Mouse (Mus musculus) CH12.LX (cell line): ENCODE data around the gene Krt28. TPM values are rescaled to one million over a fixed set of nuclear protein-coding genes. Genes with fewer than 3 reads are reported as not detected.

Experiments
- DNase-seq: peaks from one replicate; pipeline ENCODE4 v3.0.0-alpha.2; 2013; ENCODE audit errors: extremely low read depth
- H3K27ac ChIP-seq: 2 replicates; pipeline ENCODE4 v1.5.1; 2012; ENCODE audit warnings: low read depth, mild to moderate bottlenecking, control low read depth, moderate library complexity; ENCODE audit not compliant: insufficient read depth
- H3K27me3 ChIP-seq: replicated peaks from 2 replicates; pipeline ENCODE3; 2012; ENCODE audit warnings: inconsistent platforms
- H3K36me3 ChIP-seq, 2 experiments: replicated peaks in 1 of 2; 2 replicates each; pipeline versions ENCODE3 to v1.6.1; 2012; ENCODE audit warnings: inconsistent platforms in 1 of 2, low read length in 1 of 2, mild to moderate bottlenecking in 1 of 2, mixed read lengths in 1 of 2, moderate library complexity in 1 of 2; ENCODE audit not compliant: control insufficient read depth in 1 of 2, insufficient read depth in 1 of 2
- H3K4me1 ChIP-seq, 2 experiments: 2 replicates each; pipeline ENCODE4 v1.6.1; 2012; ENCODE audit warnings: inconsistent platforms in 1 of 2, moderate library complexity in 1 of 2; ENCODE audit not compliant: insufficient read depth in 2 of 2, control insufficient read depth in 1 of 2
- H3K4me2 ChIP-seq: 2 replicates; pipeline ENCODE4 v1.6.1; 2012; ENCODE audit warnings: low read depth, mild to moderate bottlenecking, control low read depth; ENCODE audit not compliant: poor library complexity, insufficient read depth, severe bottlenecking
- H3K4me3 ChIP-seq, 3 experiments: fragments of 150-350 bp in 1 of 3; sonication (generic) in 1 of 3; replicated peaks in 1 of 3; 2 replicates each; pipeline versions ENCODE3 to v1.5.1; 2011 to 2012; ENCODE audit warnings: low read depth in 2 of 3, low read length in 2 of 3, mild to moderate bottlenecking in 2 of 3, moderate library complexity in 2 of 3, control low read depth in 1 of 3, improper control_type of control experiment in 1 of 3, inconsistent platforms in 1 of 3, mixed read lengths in 1 of 3; ENCODE audit not compliant: poor library complexity in 1 of 3
- H3K79me2 ChIP-seq: replicated peaks from 2 replicates; pipeline ENCODE4 v1.6.1; 2012; ENCODE audit warnings: mild to moderate bottlenecking, moderate library complexity; ENCODE audit not compliant: control insufficient read depth, poor library complexity, insufficient read depth, severe bottlenecking; ENCODE audit errors: extremely low read depth
- H3K9ac ChIP-seq: 2 replicates; pipeline ENCODE4 v1.6.1; 2012; ENCODE audit warnings: low read depth, mild to moderate bottlenecking, control low read depth, moderate library complexity; ENCODE audit not compliant: insufficient read depth
- H3K9me3 ChIP-seq: replicated peaks from 2 replicates; pipeline ENCODE3; 2012; ENCODE audit warnings: low read length, inconsistent platforms, mixed read lengths
- BHLHE40 ChIP-seq: IDR thresholded peaks from 2 replicates; pipeline ENCODE4 v1.6.1; 2011; ENCODE audit warnings: mild to moderate bottlenecking, low read depth, low read length, improper control_type of control experiment
- CHD1 ChIP-seq: IDR thresholded peaks from 2 replicates; pipeline ENCODE4 v1.6.1; 2012; ENCODE audit warnings: low read depth, low read length, improper control_type of control experiment, inconsistent platforms
- CHD2 ChIP-seq: IDR thresholded peaks from 2 replicates; pipeline ENCODE4 v1.6.1; 2011; ENCODE audit warnings: low read length, improper control_type of control experiment
- CTCF ChIP-seq, 2 experiments: IDR thresholded peaks in 1 of 2; conservative IDR thresholded peaks in 1 of 2; 2 replicates each; pipeline ENCODE4 v1.5.1; 2011 to 2012; ENCODE audit warnings: low read depth in 2 of 2, low read length in 2 of 2, improper control_type of control experiment in 1 of 2, inconsistent platforms in 1 of 2, mild to moderate bottlenecking in 1 of 2, moderate library complexity in 1 of 2
- EP300 ChIP-seq: IDR thresholded peaks from 2 replicates; pipeline ENCODE4 v1.6.1; 2011; ENCODE audit warnings: low read length, improper control_type of control experiment
- HCFC1 ChIP-seq: IDR thresholded peaks from 2 replicates; pipeline ENCODE4 v1.6.1; 2012; ENCODE audit warnings: low read depth, mild to moderate bottlenecking, inconsistent platforms, low read length, improper control_type of control experiment
- JUN ChIP-seq: IDR thresholded peaks from 2 replicates; pipeline ENCODE4 v1.6.1; 2011; ENCODE audit warnings: low read depth, mild to moderate bottlenecking, low read length, improper control_type of control experiment, moderate library complexity; ENCODE audit not compliant: insufficient read depth
- RAD21 ChIP-seq: IDR thresholded peaks from 2 replicates; pipeline ENCODE4 v1.6.1; 2011; ENCODE audit warnings: low read depth, mild to moderate bottlenecking, low read length, improper control_type of control experiment, moderate library complexity
- SMC3 ChIP-seq: IDR thresholded peaks from 2 replicates; pipeline ENCODE4 v1.6.1; 2011; ENCODE audit warnings: low read depth, low read length, improper control_type of control experiment
- ZKSCAN1 ChIP-seq: IDR thresholded peaks from 2 replicates; pipeline ENCODE4 v1.6.1; 2012; ENCODE audit warnings: low read depth, inconsistent platforms, low read length, improper control_type of control experiment, borderline replicate concordance
- ZMIZ1 ChIP-seq: IDR thresholded peaks from 2 replicates; pipeline ENCODE4 v1.6.1; 2012; ENCODE audit warnings: low read depth, mild to moderate bottlenecking, inconsistent platforms, low read length, improper control_type of control experiment
- ZNF384 ChIP-seq: IDR thresholded peaks from 2 replicates; pipeline ENCODE4 v1.6.1; 2012; ENCODE audit warnings: low read depth, low read length, improper control_type of control experiment, inconsistent platforms
- dilution Hi-C: fragments of 300-500 bp; cut with MboI; formaldehyde crosslinking; loops from 2 replicates; pipeline ENCODE4 v1.14.3; 2020; ENCODE audit warnings: low sequenced_read_pairs; ENCODE audit not compliant: extremely low pct_unique_long_range_greater_than_20kb, extremely low pct_ligation_motif_present
- in situ Hi-C: fragments of 300-500 bp; cut with MboI; formaldehyde crosslinking; loops from 3 replicates; pipeline ENCODE4 v1.14.3; 2019; ENCODE audit warnings: low sequenced_read_pairs, low pct_ligation_motif_present, low pct_unique_long_range_greater_than_20kb, mixed read lengths
- polyA plus RNA-seq: library from polyadenylated mRNA; unstranded; fragments of >175 nt; gene quantifications from 2 replicates; pipeline ENCODE4 v1.2.1, GENCODE M21; 2012; ENCODE audit warnings: low read depth; ENCODE audit not compliant: insufficient read length
- total RNA-seq, 2 experiments: library from RNA; depleted of rRNA; stranded (reverse); fragments of 300-350 nt in 1 of 2; fragments of >200 nt in 1 of 2; gene quantifications; 2 replicates each; pipeline ENCODE4 v1.2.3; 2012 to 2014

Gene Krt28
- total and polyA plus RNA-seq, 3 experiments: 0.13 to 0.14 TPM; not detected in 1

DNA sequence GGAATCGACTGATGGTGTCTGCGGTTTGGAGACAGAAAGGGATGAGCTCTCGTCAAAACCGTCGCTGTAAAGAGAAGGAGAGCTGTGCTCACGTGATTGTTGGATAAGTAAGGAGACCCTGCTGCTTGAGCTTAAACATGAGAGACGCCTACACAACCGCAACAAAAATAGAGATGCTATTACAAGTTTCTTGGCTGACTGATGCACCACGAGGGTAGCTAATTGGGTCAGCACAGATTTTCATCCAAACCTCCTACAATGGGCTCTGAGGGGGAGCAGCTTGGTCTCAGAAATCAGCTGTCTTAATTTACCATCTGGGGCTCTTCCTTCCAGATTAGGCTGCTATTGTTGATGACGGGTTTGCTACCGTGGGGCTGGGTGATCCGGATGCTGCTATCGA is 42.2 kb upstream of the Krt28 start:
- no peak for DNase-seq
- Histone ChIP-seq H3K4me1 (peaks cover 0 to 2% of the 10 kb centered on the region in 2 experiments; a peak in 1 of 4 replicates), H3K36me3 (no peaks in the 10 kb centered on the region), H3K9me3 (no peaks in the 10 kb centered on the region), H3K27ac (no peak overlapping the region), H3K4me2 (no peak overlapping the region), H3K79me2 (no peaks in the 10 kb centered on the region), H3K27me3 (peaks cover 89% of the 10 kb centered on the region), H3K9ac (no peak overlapping the region), H3K4me3 (no peak overlapping the region)
- dilution Hi-C loops (no loop called here), in situ Hi-C loops (no loop called here)
- peak; percentile 30; the same call in 1 of the 2 replicates for TF ChIP-seq BHLHE40
- no peak for TF ChIP-seq HCFC1

DNA sequence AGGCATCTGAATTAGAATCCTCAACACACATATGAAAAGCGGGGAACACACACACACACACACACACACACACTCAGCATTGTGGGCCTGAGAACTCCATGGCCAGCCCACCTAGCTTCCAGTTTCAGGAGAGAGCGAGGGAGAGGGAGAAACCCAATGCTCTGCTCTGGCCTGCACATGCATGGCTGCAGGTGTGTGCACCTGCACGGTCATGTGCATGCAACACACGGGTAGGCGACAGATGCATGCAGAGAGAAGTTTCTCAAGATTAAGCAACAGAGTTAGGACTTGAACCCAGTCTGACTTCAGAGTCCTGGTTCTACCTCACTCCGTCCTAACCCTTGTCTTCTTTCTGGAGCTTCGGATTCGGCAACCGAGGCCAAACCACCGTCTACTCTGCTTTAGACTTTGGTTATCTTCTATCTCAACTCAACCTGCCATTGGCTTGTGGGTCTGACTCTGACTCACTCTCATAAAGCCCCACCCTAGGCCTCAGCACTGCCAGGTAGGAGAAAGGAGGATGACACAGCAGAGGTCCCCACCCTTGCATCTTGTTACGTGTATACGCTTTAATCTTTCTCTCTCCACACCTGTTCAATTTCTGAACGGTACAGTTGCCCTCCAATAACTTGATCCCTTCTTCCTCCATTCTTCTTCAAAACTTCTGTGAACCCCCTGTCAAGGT is 39.9 kb upstream of the Krt28 start:
- no peaks in the 10 kb centered on the region for H3K79me2 ChIP-seq
- no peak overlapping the region for H3K4me3 ChIP-seq
- no peaks in the 10 kb centered on the region for H3K36me3 ChIP-seq
- H3K4me1 ChIP-seq: peaks cover 0 to 2% of the 10 kb centered on the region in 2 experiments; a peak in 1 of 4 replicates
- H3K4me2 ChIP-seq: no peak overlapping the region
- H3K27me3 ChIP-seq: peaks cover 87% of the 10 kb centered on the region
- no peak for TF ChIP-seq JUN
- no peak for TF ChIP-seq ZKSCAN1
- no peak for TF ChIP-seq EP300
- no peak for TF ChIP-seq CHD1
- TF ChIP-seq ZMIZ1: no peak
- TF ChIP-seq CHD2: no peak
- DNase-seq: no peak
- H3K9me3 ChIP-seq: no peaks in the 10 kb centered on the region
- dilution Hi-C loops: no loop called here
- H3K27ac ChIP-seq: no peak overlapping the region
- in situ Hi-C loops: no loop called here
- H3K9ac ChIP-seq: no peak overlapping the region

DNA sequence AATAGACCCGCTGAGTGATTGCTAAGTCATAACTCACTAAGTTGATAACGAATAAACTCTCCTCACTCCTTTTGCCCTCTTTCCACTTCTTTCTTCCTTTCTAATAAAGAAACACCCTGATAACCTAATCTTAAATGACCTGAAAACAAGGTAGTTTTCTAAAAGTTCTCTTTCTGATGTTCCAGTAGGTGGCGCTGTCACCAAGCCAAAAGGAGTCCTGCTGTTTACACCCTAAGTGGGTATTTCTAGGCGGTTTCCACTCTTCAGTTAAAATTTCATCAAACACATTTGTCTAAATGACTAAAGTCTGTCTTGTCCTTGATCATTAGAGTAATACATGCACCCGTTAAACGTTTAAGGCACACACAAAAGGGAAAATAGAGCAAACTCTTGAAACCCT is 38.5 kb upstream of the Krt28 start:
- dilution Hi-C loops: no loop called here
- in situ Hi-C loops: no loop called here

More for the DNA sequence above, 38.5 kb upstream of the Krt28 start:
- H3K9me3 ChIP-seq: no peaks in the 10 kb centered on the region
- no peak overlapping the region for H3K9ac ChIP-seq
- peaks cover 0 to 2% of the 10 kb centered on the region in 2 experiments; a peak in 1 of 4 replicates for H3K4me1 ChIP-seq
- H3K79me2 ChIP-seq: no peaks in the 10 kb centered on the region
- TF ChIP-seq RAD21: peak; percentile 88
- TF ChIP-seq ZNF384: no peak
- peak; percentile 81 for TF ChIP-seq SMC3
- peak; percentile 74 to 90; a peak in 3 of 4 replicates for TF ChIP-seq CTCF (conservative IDR thresholded peaks at IDR 0.05 in 1 of 2, IDR thresholded peaks at IDR 0.05 in 1 of 2; ENCODE audit: low read depth in 2 of 2, low read length in 2 of 2)
- DNase-seq: peak; percentile 64
- no peaks in the 10 kb centered on the region for H3K36me3 ChIP-seq
- peak overlapping the region; percentile 38; the same call in 1 of the 2 replicates for H3K4me2 ChIP-seq
- H3K4me3 ChIP-seq: no peak overlapping the region
- peaks cover 89% of the 10 kb centered on the region for H3K27me3 ChIP-seq
- no peak overlapping the region for H3K27ac ChIP-seq
